10 mouse cellular contexts compared by ENCODE assay signal in genomic region chr13:29016145-29016651, GRCm38 (mm10).
DNase-seq lines count a peak whose midpoint lies in the region; ATAC-seq lines count a peak whose summit lies in the region.
"Had no signal": no experiment of that assay in that cellular context is flagged by ENCODE, and none has a peak within 500 bp of the region (broad histone marks: within the 10 kb centered on the region; RNA-seq: fewer than 3 reads in every experiment).

No protein-coding gene starts in this region.

- no peaks in the 10 kb centered on the region for H3K4me1 ChIP-seq in lung, embryonic 15.5 days

- no peak overlapping the region for H3K4me3 ChIP-seq in lung, embryonic 15.5 days
- H3K4me3 ChIP-seq: limb, embryonic 12.5 days had no signal

- no peaks in the 10 kb centered on the region for H3K36me3 ChIP-seq in lung, embryonic 15.5 days
- H3K36me3 ChIP-seq: limb, embryonic 12.5 days had no signal

- H3K9ac ChIP-seq in lung, embryonic 15.5 days: no peak overlapping the region
- H3K9ac ChIP-seq: limb, embryonic 12.5 days had no signal

- no peak overlapping the region for H3K27ac ChIP-seq in lung, embryonic 15.5 days
- H3K27ac ChIP-seq: limb, embryonic 12.5 days had no signal

- no peaks in the 10 kb centered on the region for H3K9me3 ChIP-seq in lung, embryonic 15.5 days
- H3K9me3 ChIP-seq: limb, embryonic 12.5 days had no signal

- DNase-seq in lung, postnatal 36 days: no peak
- DNase-seq in frontal cortex, postnatal 36 days (ENCODE audit: low spot score in 2 of 2): peak; percentile 54 to 74
- peak; percentile 74 to 81 for DNase-seq in left cerebral cortex, postnatal 25 days (ENCODE audit: low spot score in 2 of 2)
- DNase-seq in right cerebral cortex, postnatal 36 days (ENCODE audit: low spot score in 2 of 2): peak; percentile 56 to 58
- no peak for DNase-seq in kidney, adult 8-10 months
- no peak for DNase-seq in heart, adult 11 months

- H3K27me3 ChIP-seq in lung, embryonic 15.5 days: no peaks in the 10 kb centered on the region
- H3K27me3 ChIP-seq: CH12.LX; limb, embryonic 12.5 days had no signal

- ATAC-seq in lung, embryonic 15.5 days (ENCODE audit: borderline replicate concordance, extremely low read depth, low FRiP score, low TSS enrichment): no peak
- ATAC-seq in megakaryocyte progenitor cell, adult 5-6 weeks (replicated peaks; ENCODE audit: poor library complexity): no peak

- intact Hi-C loops in left cerebral cortex, postnatal 25 days (cut with DNase I): loop anchor here (2.0 to 10.0 kb wide), 2 partner anchors 57 to 819 kb away; no protein-coding TSS in a partner anchor

- peak overlapping the region; percentile 18; the same call in 1 of the 2 replicates for H3K4me2 ChIP-seq in lung, embryonic 15.5 days
- H3K4me2 ChIP-seq: limb, embryonic 12.5 days had no signal

- WGBS in lung, embryonic 15.5 days: 84% methylated on average over 25 of the region's 25 CpGs

Comparison
In these comparisons a context has a peak if more than half of its experiments do, and no peak if none do; other contexts are left out.
1. DNase-seq: peak in frontal cortex, postnatal 36 days (2 of 2), left cerebral cortex, postnatal 25 days (2 of 2) and right cerebral cortex, postnatal 36 days (2 of 2); none in lung, postnatal 36 days (single experiment), kidney, adult 8-10 months (0 of 2) and heart, adult 11 months (single experiment).